ENCODE assay signal across 8 mouse cellular contexts in genomic region chr16:10993032-10993744, GRCm38 (mm10).
DNase-seq lines count a peak whose midpoint lies in the region; ATAC-seq and TF ChIP-seq lines count a peak whose summit lies in the region.

No protein-coding gene starts in this region.

- DNase-seq in ES-CJ7 (ENCODE audit: low read depth, low spot score) = peak; percentile 94
- DNase-seq in heart, postnatal 10 days = peak; percentile 95 to 96
- peak; percentile 98 for DNase-seq in kidney, postnatal 4 days
- DNase-seq in lung, adult 18-20 months = peak; percentile 96 to 97

- H3K9ac ChIP-seq in forebrain, embryonic 13.5 days = peak overlapping the region; percentile 82
- peak overlapping the region; percentile 69 for H3K9ac ChIP-seq in neural tube, embryonic 14.5 days (replicated peaks; ENCODE audit: low read depth, low read length)

- H3K36me3 ChIP-seq in forebrain, embryonic 13.5 days (ENCODE audit: poor library complexity, severe bottlenecking) = peaks cover 19% of the 10 kb centered on the region
- H3K36me3 ChIP-seq in neural tube, embryonic 14.5 days (ENCODE audit: control insufficient read depth, insufficient read depth, low read length) = no peaks in the 10 kb centered on the region
- H3K36me3 ChIP-seq in testis, adult 2 months (ENCODE audit: control insufficient read depth, insufficient read depth, low read length) = no peaks in the 10 kb centered on the region

- peak; percentile 62; the same call in 1 of the 2 replicates for ATAC-seq in cerebellum, adult (ENCODE audit: insufficient number of reproducible peaks, low FRiP score, low TSS enrichment)
- peak; percentile 94 for ATAC-seq in forebrain, embryonic 13.5 days
- ATAC-seq in neural tube, embryonic 14.5 days (ENCODE audit: low read depth) = peak; percentile 93

- TF ChIP-seq CTCF in testis, adult 2 months (IDR thresholded peaks at IDR 0.05; ENCODE audit: control insufficient read depth, insufficient read depth, insufficient replicate concordance, low read depth, low read length) = no peak

- intact Hi-C loops in heart, postnatal 10 days (cut with DNase I) = no loop called here

- peaks cover 9% of the 10 kb centered on the region for H3K9me3 ChIP-seq in forebrain, embryonic 13.5 days (replicated peaks)
- H3K9me3 ChIP-seq in neural tube, embryonic 14.5 days (ENCODE audit: control insufficient read depth, low read length) = no peaks in the 10 kb centered on the region

- peaks cover 13% of the 10 kb centered on the region; the same call in 1 of the 2 replicates for H3K4me1 ChIP-seq in forebrain, embryonic 13.5 days
- no peaks in the 10 kb centered on the region for H3K4me1 ChIP-seq in neural tube, embryonic 14.5 days (ENCODE audit: control insufficient read depth, insufficient read depth, low read length)
- H3K4me1 ChIP-seq in testis, adult 2 months (ENCODE audit: control insufficient read depth, insufficient read depth, low read length) = peaks cover 2% of the 10 kb centered on the region

- peak overlapping the region; percentile 63 for H3K4me3 ChIP-seq in forebrain, embryonic 13.5 days
- peak overlapping the region; percentile 56 for H3K4me3 ChIP-seq in neural tube, embryonic 14.5 days (ENCODE audit: low read depth, low read length)
- peak overlapping the region; percentile 87 for H3K4me3 ChIP-seq in testis, adult 2 months (ENCODE audit: control insufficient read depth, low read depth, low read length)

- H3K4me2 ChIP-seq in forebrain, embryonic 13.5 days = peak overlapping the region; percentile 87
- peak overlapping the region; percentile 91 for H3K4me2 ChIP-seq in neural tube, embryonic 14.5 days (ENCODE audit: low read depth, low read length)

- H3K27me3 ChIP-seq in forebrain, embryonic 13.5 days = no peaks in the 10 kb centered on the region
- no peaks in the 10 kb centered on the region for H3K27me3 ChIP-seq in neural tube, embryonic 14.5 days (ENCODE audit: control insufficient read depth, insufficient read depth, low read length)
- H3K27me3 ChIP-seq in testis, adult 2 months (ENCODE audit: control insufficient read depth, insufficient read depth, low read length) = no peaks in the 10 kb centered on the region

- peak; percentile 67; the same call in 1 of the 2 replicates for TF ChIP-seq POLR2A in testis, adult 2 months (IDR thresholded peaks at IDR 0.05; ENCODE audit: control insufficient read depth, low read depth, low read length)

- WGBS in forebrain, embryonic 13.5 days = 7% methylated on average over 33 of the region's 35 CpGs
- 7% methylated on average over 35 of the region's 35 CpGs for WGBS in neural tube, embryonic 14.5 days

- H3K27ac ChIP-seq in forebrain, embryonic 13.5 days = peak overlapping the region; percentile 20; the same call in 1 of the 2 replicates
- H3K27ac ChIP-seq in neural tube, embryonic 14.5 days (ENCODE audit: low read depth, low read length) = no peak overlapping the region
- peak overlapping the region; percentile 87 for H3K27ac ChIP-seq in testis, adult 2 months (ENCODE audit: control insufficient read depth, insufficient read depth, low read depth, low read length)
